Mouse (Mus musculus): Measurements from ENCODE around the gene Nck2. TPM values are rescaled to one million over a fixed set of nuclear protein-coding genes. Genes with fewer than 3 reads are reported as not detected.
A peak's percentile ranks its signal among the peaks of the same experiment; 100 is the strongest.

Nck2 gene
- polyA plus RNA-seq, 1 experiment, result 18.4 TPM

- Histone ChIP-seq H3K4me2 (ENCODE audit: low read depth) (no peak overlapping the region), H3K36me3 (ENCODE audit: control insufficient read depth, insufficient read depth) (no peaks in the 10 kb centered on the region), H3K79me2 (ENCODE audit: control insufficient read depth, insufficient read depth) (no peaks in the 10 kb centered on the region), H3K27me3 (ENCODE audit: control insufficient read depth, insufficient read depth, insufficient read length) (no peaks in the 10 kb centered on the region), H3ac (ENCODE audit: control insufficient read depth, insufficient read length) (no peak overlapping the region), H3K4me3 (no peak overlapping the region)
- TF ChIP-seq TCF12 (IDR thresholded peaks at IDR 0.05; ENCODE audit: insufficient read depth, poor library complexity, severe bottlenecking) (no peak), MAX (IDR thresholded peaks at IDR 0.05; ENCODE audit: low read depth) (no peak), SRF (IDR thresholded peaks at IDR 0.05; ENCODE audit: control insufficient read depth, insufficient read length, low read depth) (no peak), MYOD1 (IDR thresholded peaks at IDR 0.05; ENCODE audit: control insufficient read depth in 1 of 3, insufficient read length in 2 of 3, low read depth in 2 of 3) (no peak), REST (IDR thresholded peaks at IDR 0.05; ENCODE audit: insufficient read depth, insufficient read length) (no peak)
These were observed 120.9 kb downstream of the Nck2 start for GRCm38 (mm10) chr1:43565260-43565659.

GRCm38 (mm10) chr1:43566677-43567377 lies 122.4 kb downstream of the Nck2 start:
- Histone ChIP-seq H3ac (ENCODE audit: control insufficient read depth, insufficient read length) (no peak overlapping the region), H3K79me2 (ENCODE audit: control insufficient read depth, insufficient read depth) (no peaks in the 10 kb centered on the region), H3K36me3 (ENCODE audit: control insufficient read depth, insufficient read depth) (no peaks in the 10 kb centered on the region), H3K4me3 (no peak overlapping the region), H3K4me2 (ENCODE audit: low read depth) (no peak overlapping the region), H3K27me3 (ENCODE audit: control insufficient read depth, insufficient read depth, insufficient read length) (no peaks in the 10 kb centered on the region)
- no peak for TF ChIP-seq POLR2AphosphoS2 (IDR thresholded peaks at IDR 0.05; ENCODE audit: insufficient read length, low read depth)
- TF ChIP-seq SRF (IDR thresholded peaks at IDR 0.05; ENCODE audit: control insufficient read depth, insufficient read length, low read depth), result no peak
- TF ChIP-seq TCF12 (IDR thresholded peaks at IDR 0.05; ENCODE audit: insufficient read depth, poor library complexity, severe bottlenecking), result no peak
- no peak for TF ChIP-seq MYOD1 (IDR thresholded peaks at IDR 0.05; ENCODE audit: control insufficient read depth in 1 of 3, insufficient read length in 2 of 3, low read depth in 2 of 3)
- TF ChIP-seq MYOG (IDR thresholded peaks at IDR 0.05; ENCODE audit: control insufficient read depth in 1 of 3, insufficient read depth in 1 of 3, insufficient read length in 2 of 3, low read depth in 2 of 3), result no peak
- no peak for TF ChIP-seq CEBPB (IDR thresholded peaks at IDR 0.05; ENCODE audit: insufficient read depth, poor library complexity, severe bottlenecking)
- no peak for TF ChIP-seq TCF3 (IDR thresholded peaks at IDR 0.05; ENCODE audit: insufficient read length, low read depth)
- no peak for TF ChIP-seq REST (IDR thresholded peaks at IDR 0.05; ENCODE audit: insufficient read depth, insufficient read length)
- no peak for TF ChIP-seq MAX (IDR thresholded peaks at IDR 0.05; ENCODE audit: low read depth)
- no peak for TF ChIP-seq POLR2A (IDR thresholded peaks at IDR 0.05; ENCODE audit: insufficient read length, low read depth)
- no peak for TF ChIP-seq USF1 (IDR thresholded peaks at IDR 0.05; ENCODE audit: low read depth)
- no peak for TF ChIP-seq E2F4 (IDR thresholded peaks at IDR 0.05; ENCODE audit: insufficient read depth)

- H3K4me3 ChIP-seq, result no peak overlapping the region
- H3K4me2 ChIP-seq (ENCODE audit: low read depth), result peak overlapping the region; percentile 30
- H3K79me2 ChIP-seq (ENCODE audit: control insufficient read depth, insufficient read depth), result no peaks in the 10 kb centered on the region
- no peaks in the 10 kb centered on the region for H3K27me3 ChIP-seq (ENCODE audit: control insufficient read depth, insufficient read depth, insufficient read length)
- no peak for TF ChIP-seq CEBPB (IDR thresholded peaks at IDR 0.05; ENCODE audit: insufficient read depth, poor library complexity, severe bottlenecking)
- no peak for TF ChIP-seq TCF3 (IDR thresholded peaks at IDR 0.05; ENCODE audit: insufficient read length, low read depth)
- peak in 1 of 3 experiments; percentile 20 for TF ChIP-seq MYOD1 (IDR thresholded peaks at IDR 0.05; ENCODE audit: control insufficient read depth in 1 of 3, insufficient read length in 2 of 3, low read depth in 2 of 3)
- no peaks in the 10 kb centered on the region for H3K36me3 ChIP-seq (ENCODE audit: control insufficient read depth, insufficient read depth)
- H3ac ChIP-seq (ENCODE audit: control insufficient read depth, insufficient read length), result no peak overlapping the region
These were observed 124.4 kb downstream of the Nck2 start for GRCm38 (mm10) chr1:43568824-43569223.

GRCm38 (mm10) chr1:43571105-43571504 lies 126.7 kb downstream of the Nck2 start:
- TF ChIP-seq USF1 (IDR thresholded peaks at IDR 0.05; ENCODE audit: low read depth) (no peak), POLR2AphosphoS2 (IDR thresholded peaks at IDR 0.05; ENCODE audit: insufficient read length, low read depth) (no peak), MYOD1 (IDR thresholded peaks at IDR 0.05; ENCODE audit: control insufficient read depth in 1 of 3, insufficient read length in 2 of 3, low read depth in 2 of 3) (no peak), TCF3 (IDR thresholded peaks at IDR 0.05; ENCODE audit: insufficient read length, low read depth) (no peak), CEBPB (IDR thresholded peaks at IDR 0.05; ENCODE audit: insufficient read depth, poor library complexity, severe bottlenecking) (no peak), POLR2A (IDR thresholded peaks at IDR 0.05; ENCODE audit: insufficient read length, low read depth) (no peak), REST (IDR thresholded peaks at IDR 0.05; ENCODE audit: insufficient read depth, insufficient read length) (no peak), MYOG (IDR thresholded peaks at IDR 0.05; ENCODE audit: control insufficient read depth in 1 of 3, insufficient read depth in 1 of 3, insufficient read length in 2 of 3, low read depth in 2 of 3) (no peak), SRF (IDR thresholded peaks at IDR 0.05; ENCODE audit: control insufficient read depth, insufficient read length, low read depth) (no peak), TCF12 (IDR thresholded peaks at IDR 0.05; ENCODE audit: insufficient read depth, poor library complexity, severe bottlenecking) (no peak), MAX (IDR thresholded peaks at IDR 0.05; ENCODE audit: low read depth) (no peak), E2F4 (IDR thresholded peaks at IDR 0.05; ENCODE audit: insufficient read depth) (no peak)

GRCm38 (mm10) chr1:43574793-43575304 lies 130.5 kb downstream of the Nck2 start:
- Histone ChIP-seq H3K4me3 (no peak overlapping the region), H3K4me2 (ENCODE audit: low read depth) (no peak overlapping the region), H3K36me3 (ENCODE audit: control insufficient read depth, insufficient read depth) (no peaks in the 10 kb centered on the region), H3K79me2 (ENCODE audit: control insufficient read depth, insufficient read depth) (no peaks in the 10 kb centered on the region), H3K27me3 (ENCODE audit: control insufficient read depth, insufficient read depth, insufficient read length) (no peaks in the 10 kb centered on the region), H3ac (ENCODE audit: control insufficient read depth, insufficient read length) (no peak overlapping the region)
- no peak for TF ChIP-seq MYOD1 (IDR thresholded peaks at IDR 0.05; ENCODE audit: control insufficient read depth in 1 of 3, insufficient read length in 2 of 3, low read depth in 2 of 3)
- TF ChIP-seq POLR2A (IDR thresholded peaks at IDR 0.05; ENCODE audit: insufficient read length, low read depth), result no peak
- TF ChIP-seq MAX (IDR thresholded peaks at IDR 0.05; ENCODE audit: low read depth), result no peak
- TF ChIP-seq SRF (IDR thresholded peaks at IDR 0.05; ENCODE audit: control insufficient read depth, insufficient read length, low read depth), result no peak
- no peak for TF ChIP-seq E2F4 (IDR thresholded peaks at IDR 0.05; ENCODE audit: insufficient read depth)
- no peak for TF ChIP-seq TCF3 (IDR thresholded peaks at IDR 0.05; ENCODE audit: insufficient read length, low read depth)
- no peak for TF ChIP-seq USF1 (IDR thresholded peaks at IDR 0.05; ENCODE audit: low read depth)
- TF ChIP-seq MYOG (IDR thresholded peaks at IDR 0.05; ENCODE audit: control insufficient read depth in 1 of 3, insufficient read depth in 1 of 3, insufficient read length in 2 of 3, low read depth in 2 of 3), result no peak
- TF ChIP-seq CEBPB (IDR thresholded peaks at IDR 0.05; ENCODE audit: insufficient read depth, poor library complexity, severe bottlenecking), result no peak

More at GRCm38 (mm10) chr1:43571105-43571504, 126.7 kb downstream of the Nck2 start:
- Histone ChIP-seq H3K36me3 (ENCODE audit: control insufficient read depth, insufficient read depth) (no peaks in the 10 kb centered on the region), H3ac (ENCODE audit: control insufficient read depth, insufficient read length) (no peak overlapping the region), H3K4me2 (ENCODE audit: low read depth) (no peak overlapping the region), H3K27me3 (ENCODE audit: control insufficient read depth, insufficient read depth, insufficient read length) (no peaks in the 10 kb centered on the region), H3K79me2 (ENCODE audit: control insufficient read depth, insufficient read depth) (no peaks in the 10 kb centered on the region), H3K4me3 (no peak overlapping the region)

Data from myocyte (in vitro differentiated cells).